Mouse (Mus musculus): ENCODE data around the gene Tcte2.

Tcte2 gene

DNA sequence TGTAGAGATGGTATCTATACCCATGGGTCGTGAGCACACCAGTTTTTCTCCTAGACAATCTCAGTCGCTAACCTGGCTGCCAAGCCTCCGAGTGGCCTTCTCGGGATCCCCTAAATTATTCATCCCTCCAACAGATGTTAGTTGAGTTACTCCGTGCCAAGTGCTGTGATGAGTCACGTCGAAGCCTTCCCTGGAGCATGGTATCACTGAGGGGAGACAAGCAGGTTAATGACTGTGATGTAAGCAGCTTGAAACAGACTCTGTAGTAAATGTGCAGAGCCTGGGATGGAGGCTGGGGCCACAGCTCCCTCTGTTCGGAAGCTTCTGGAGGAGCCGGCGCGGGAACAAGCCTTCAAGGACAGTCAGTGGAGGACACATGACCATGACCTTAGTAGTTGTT lies 44.2 kb downstream of the Tcte2 start:
- DNase-seq (ENCODE audit: low spot score), result peak; percentile 31

DNA sequence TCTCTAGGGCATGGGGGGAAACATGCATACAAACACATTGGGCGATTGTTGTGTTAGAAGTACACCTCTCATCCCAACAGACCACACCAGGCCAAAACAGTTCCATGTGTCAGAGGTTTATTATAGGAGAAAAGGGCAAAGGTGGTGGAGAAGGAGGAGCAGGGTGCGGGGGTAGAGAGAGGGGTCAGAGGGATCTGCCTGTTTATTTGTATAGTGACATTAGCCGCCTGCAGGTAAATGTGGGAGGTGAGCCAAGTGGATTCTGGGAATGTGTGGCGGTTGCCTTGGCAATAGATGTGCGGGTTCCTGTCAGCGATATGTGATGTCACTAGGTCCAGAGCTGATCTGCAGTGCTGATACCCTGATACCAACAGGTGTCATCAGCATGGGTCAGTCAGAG lies 45.3 kb downstream of the Tcte2 start:
- no peak for DNase-seq (ENCODE audit: low spot score)

DNA sequence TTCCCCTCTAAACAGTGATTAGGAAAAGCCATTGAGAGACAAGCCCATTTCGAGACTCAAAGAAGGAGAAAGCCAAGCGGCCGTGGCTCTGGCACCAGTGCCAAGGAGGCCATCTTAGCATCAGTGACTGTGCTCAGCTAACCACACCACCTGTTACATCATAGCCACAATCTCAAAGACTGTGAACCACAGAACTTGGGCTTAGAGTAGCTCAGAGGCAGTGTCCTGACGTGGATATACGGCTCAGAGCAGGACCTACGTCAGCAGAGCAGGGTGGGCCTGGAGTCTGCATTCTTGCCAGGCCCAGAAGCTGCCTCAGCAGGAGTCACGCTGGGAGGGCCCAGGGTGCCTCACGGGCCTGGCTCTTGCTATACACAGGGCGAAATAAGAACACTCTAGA lies 46.1 kb downstream of the Tcte2 start:
- no peak for DNase-seq (ENCODE audit: low spot score)

DNA sequence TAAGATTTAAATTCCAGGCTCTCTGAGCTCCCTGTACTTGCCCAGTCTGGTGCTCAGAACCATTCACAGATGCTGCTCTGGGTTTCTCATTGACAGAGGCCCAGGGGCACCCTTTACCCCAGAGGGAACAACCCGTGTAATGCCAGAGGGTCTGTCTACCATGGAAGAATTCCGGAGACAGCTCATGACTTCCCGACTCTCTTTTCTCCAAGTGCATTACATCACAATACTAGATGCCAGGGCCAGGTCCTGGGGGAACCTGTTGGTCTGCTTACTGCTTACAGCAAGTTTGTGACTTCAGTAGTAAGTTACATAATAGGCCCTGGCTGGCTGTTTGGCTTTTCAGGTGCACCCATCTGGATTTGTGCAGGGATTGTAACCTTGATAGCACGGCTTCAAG lies 47.0 kb downstream of the Tcte2 start:
- peak; percentile 45 for DNase-seq (ENCODE audit: low spot score)

DNA sequence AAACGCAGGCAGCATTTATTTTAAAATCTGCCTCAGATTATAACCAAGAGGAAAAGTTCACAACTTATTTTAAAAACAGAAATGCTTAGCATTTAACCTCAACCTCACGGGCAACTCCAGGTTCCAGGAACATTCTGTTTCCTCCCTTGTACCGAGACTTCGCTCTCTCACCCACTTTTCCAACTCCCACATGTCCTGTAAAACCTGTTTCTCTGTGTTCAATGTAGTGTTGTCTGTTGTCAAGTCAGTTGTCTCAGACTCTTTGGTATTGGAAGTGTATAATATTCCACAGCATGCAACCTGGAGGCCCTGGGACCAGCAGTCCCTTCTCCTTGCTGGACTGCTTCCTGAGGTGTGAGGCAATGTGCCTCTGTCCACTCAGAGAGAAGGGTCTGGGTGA lies 47.5 kb downstream of the Tcte2 start:
- no peak for DNase-seq (ENCODE audit: low spot score)

DNA sequence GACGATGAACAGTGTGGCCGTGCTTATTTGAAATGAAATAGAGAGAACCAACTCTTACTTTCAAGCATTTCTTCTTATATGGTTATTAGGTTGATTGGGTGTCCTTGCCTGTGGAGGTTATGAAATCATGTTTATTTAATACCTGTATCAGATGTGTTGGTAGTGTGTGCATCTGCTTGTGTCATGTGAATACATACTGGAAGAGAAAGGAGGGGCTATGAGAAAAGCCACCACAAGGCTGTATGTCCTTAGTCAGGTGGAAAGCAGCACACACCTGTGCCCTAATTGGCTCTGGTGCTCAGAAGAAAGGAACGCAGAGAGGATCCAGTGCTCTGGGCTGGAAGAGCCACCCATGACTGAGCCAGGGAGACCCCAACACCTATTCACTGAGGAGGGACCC lies 49.1 kb downstream of the Tcte2 start:
- DNase-seq (ENCODE audit: low spot score), result no peak

DNA sequence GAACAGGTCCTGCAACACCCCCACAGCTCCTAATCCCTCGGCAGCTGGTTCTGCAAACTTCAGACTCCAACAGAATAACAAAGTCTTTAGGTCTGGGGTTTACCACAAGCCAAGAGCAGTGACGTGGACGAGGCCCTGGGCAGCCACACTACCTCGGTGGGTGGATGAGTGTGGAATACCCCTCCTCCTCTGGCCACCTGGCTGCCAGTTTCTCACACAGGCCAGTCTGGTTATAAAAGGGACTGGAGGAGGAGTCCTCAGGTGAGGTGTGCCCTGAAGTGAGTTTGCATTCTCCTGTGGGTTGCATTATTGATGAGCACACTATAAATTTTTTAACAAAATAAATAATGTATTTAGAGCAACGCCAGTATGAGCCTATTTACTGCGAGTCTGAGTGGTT lies 49.5 kb downstream of the Tcte2 start:
- DNase-seq (ENCODE audit: low spot score), result no peak

DNA sequence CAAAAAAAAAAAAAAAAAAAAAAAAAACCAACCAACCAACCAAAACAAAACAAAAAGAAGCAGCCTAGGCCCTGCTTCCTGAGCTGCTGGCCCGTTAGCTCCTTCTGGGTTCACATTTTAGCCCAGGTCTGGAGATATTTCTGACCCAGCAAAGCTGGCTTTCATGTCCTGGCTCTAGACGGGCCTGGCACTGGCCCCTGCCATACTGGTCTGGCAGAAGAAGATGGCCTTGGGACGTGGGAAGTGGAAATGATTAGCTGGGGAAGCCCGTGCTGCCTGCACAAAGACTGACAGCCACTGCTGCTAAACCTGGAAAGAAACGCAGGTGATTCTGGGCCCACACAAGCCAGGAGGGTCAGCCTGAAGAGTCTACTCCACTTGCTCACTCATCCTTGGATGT lies 50.5 kb downstream of the Tcte2 start:
- DNase-seq (ENCODE audit: low spot score), result no peak

DNA sequence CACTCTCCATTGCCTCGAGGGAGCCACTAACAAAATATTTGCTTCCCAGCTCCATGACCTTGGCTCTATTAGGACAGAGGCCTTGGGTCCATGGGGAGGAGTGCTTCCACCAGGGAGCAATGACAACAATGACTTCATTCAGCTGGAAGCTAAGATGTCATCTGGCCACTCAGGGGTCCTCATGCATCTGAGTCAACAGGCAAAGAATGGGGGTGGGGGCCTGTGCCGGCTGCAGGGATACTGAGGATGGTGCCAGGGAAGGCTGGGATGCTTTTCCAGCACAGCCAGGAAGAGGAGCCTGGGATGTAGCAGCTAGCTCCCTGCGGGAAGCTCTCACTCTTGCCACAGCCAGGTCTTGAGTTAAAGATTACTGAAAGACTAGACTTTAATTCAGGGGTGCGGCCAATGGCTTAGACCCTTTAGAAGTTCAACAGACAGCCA lies 56.1 kb downstream of the Tcte2 start:
- DNase-seq (ENCODE audit: low spot score), result no peak

DNA sequence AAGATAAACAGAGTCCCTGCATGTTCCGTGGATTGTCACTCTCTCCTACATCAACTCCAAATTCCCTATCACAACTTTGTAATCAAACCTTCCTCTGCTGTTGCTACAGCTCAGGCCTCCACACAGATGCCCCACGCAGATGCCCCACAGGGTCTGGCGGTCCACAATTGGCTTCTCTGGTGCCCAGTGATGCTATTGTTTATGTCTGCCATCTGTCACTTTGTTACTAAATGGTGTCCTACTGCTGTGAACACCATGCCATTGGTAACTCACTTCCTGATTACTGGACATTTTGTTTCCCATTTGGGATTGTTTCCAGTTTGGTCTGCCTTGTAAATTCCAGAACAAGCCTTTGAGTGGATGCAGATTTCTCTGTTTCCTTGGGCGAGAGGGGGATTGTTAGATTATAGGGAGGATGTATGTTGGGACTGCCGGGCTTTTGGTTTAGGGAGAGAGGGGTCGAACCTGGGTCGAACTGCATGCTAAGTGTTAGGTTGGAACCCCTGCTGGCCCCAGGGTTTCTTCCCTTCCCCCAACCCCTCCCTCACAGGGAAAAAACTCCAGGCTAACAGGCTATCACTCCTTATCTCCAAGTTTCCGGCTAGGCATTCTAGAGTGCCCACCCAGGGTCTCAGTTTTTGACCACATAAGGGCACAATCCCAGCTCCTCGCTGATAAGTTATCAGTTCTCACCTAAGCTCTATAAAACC lies 57.9 kb downstream of the Tcte2 start:
- DNase-seq (ENCODE audit: low spot score), result no peak

DNA sequence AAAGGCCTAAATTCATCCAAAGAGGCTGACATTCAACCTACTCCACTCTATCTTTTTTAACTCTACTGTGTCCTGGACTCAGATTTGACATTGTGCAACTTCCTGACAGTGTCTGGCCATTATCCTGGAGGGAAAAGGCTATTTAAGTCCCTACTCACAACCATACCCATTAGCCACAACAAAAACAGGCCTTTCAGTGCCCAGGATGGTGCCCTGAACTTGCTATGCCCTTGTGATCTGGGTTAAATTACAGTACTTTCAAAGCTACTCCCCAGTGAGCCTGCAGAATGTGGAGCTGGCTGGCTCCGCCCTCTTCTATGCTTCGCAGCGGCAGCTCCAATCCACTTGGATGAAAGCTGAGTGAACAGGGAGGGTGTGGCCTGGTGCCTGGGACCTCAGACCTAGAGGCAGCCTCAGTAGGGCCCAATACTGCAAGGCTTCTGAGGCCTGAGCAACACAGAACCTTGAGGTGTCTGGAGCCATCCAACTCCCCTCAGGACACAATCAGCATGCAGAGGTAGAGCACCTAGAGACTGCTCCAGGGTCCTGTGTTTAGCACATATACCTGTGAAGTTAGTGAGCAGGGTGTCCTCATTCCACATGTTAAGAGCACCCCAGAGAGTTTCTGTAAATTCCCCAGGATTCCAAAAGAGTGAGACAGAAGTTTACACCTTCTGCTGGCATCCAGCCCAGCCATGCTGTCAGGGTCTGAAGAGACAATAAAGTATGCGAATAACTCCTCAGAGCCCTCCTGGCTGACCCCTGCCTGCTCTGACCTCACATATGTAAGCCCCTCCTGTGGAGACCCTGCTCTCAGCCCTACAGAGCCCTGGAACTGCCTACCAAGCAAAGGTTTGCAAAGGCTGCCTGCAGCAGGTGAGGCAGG lies 61.3 kb downstream of the Tcte2 start:
- DNase-seq (ENCODE audit: low spot score), result peak; percentile 66

DNA sequence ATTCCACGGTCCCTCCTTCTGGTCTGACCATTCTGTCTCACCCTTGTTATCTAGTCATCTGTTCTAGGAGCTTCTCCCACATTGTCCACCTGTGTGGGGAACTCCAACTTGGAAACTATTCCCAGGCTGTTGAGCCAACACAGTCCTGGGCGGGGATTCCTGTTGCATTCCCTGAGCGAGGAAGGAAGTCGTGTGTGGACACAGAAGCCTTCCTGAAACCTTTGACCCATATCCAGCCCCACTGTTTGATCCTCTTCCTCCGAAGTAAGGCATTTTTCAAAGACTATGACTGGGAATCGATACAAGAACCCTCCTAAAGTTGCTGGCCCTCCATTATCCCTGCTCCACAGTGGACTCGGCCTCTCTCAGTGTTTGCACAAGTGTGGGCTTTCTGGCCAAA lies 61.9 kb downstream of the Tcte2 start:
- no peak for DNase-seq (ENCODE audit: low spot score)

DNA sequence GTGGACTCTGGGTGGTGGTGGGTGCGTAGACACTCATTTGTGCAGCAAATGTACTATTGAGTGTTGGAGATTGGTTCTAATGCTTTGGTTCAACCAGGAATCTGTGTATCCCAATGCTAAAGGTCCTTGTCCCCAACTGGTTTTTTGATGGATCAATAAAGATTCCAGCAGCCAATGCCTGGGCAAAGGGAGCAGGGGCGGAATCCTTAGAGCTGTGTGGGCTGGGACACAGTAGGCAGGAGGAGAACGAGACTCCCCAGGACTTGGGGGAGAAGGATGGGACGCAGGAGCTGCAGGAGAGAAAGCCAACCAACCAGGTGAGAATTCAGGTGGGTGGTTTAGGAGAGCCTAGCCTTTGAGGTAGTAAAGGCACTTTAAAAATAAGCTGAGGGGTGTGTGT lies 63.4 kb downstream of the Tcte2 start:
- DNase-seq (ENCODE audit: low spot score), result no peak

DNA sequence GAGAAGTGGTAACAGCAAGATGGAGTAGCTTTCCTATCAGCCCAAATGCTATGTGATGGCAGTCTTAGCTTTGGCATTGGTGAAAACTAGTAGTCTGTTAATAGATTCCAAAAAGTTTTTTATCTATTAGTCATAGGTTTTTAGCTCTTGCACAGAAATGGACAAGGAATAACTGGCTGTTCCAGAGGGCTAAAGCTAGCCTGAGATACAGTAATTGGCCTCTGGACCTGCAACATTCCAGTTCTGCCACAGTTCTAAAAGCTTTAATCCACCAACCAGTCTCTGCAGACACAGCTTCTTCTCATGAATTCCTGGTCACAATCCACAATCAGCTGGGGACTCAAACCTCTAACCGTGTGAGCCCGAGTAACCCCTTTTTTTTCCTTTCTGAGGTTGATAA lies 64.0 kb downstream of the Tcte2 start:
- DNase-seq (ENCODE audit: low spot score), result no peak

DNA sequence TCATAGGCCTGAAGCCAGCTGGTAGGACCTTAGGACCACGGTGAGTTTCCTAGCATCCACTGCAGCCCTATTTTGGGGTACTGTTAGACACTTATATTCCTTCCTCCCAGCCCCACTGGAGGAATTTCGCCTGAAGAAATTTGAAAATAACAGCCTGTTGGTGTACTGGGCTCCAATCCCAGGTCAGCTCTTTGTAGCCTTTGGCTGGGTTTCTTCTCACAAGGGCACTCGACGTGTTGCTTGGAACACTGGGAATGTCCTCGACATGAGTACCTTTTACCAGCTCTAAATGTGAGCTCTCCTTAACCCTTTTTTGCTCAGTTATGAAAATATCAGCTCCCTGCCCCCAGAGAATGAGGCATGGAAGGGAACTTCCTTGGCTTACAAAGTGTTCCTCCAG lies 65.7 kb downstream of the Tcte2 start:
- DNase-seq (ENCODE audit: low spot score), result no peak

DNA sequence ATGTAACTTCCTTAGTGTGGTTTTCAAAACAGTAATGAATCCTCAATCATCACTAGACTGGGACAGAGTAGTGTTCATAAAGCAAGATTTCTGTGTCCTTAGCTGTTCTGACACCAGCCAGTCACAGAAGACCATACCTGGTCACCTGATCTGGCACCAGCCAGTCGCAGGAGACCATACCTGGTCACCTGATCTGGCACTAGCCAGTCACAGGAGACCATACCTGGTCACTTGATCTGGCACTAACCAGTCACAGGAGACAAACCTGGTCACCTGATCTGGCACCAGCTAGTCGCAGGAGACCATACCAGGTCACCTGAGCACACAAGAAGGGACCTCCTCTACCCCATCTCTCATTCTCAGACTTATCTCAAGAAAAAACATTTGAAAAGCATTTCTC lies 66.4 kb downstream of the Tcte2 start:
- DNase-seq (ENCODE audit: low spot score), result no peak

DNA sequence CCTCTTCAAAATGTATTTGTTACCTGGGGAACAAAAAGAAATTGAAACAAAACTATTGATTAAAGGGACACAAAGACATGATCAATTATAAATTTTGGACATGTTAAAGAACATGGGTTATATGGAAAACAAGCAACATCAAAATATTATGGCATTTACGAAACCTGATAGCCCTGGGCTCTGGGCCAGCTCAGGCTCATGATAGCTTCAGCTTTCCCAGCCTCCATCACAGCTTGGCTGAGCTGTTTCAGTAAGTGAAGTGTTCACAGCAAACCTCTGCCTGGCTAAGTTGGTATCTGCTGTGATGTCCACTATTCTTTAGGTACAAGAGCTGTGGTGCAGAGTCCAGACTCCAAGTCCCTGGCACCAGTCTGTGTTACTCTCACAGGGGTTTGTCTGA lies 67.4 kb downstream of the Tcte2 start:
- DNase-seq (ENCODE audit: low spot score), result no peak

DNA sequence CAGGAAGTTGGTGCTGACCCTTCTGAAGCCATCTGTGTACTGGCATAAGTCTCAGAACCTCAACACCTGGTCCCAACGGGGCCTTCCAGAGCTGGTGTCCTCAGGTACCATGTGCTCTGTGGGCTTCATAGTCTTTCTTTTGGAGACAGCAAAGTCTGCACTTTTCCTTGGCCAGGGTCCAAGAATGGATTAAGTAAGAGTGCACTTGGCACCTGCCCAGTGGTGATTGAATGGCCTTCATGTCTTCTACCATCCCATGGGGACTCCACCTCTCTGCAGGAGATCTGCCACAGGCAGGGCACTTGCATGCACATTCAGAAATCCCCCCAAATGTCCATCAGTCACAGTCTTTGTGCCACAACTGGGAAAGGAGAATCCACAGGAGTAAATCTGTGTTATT lies 74.0 kb downstream of the Tcte2 start:
- no peak for DNase-seq (ENCODE audit: low spot score)

DNA sequence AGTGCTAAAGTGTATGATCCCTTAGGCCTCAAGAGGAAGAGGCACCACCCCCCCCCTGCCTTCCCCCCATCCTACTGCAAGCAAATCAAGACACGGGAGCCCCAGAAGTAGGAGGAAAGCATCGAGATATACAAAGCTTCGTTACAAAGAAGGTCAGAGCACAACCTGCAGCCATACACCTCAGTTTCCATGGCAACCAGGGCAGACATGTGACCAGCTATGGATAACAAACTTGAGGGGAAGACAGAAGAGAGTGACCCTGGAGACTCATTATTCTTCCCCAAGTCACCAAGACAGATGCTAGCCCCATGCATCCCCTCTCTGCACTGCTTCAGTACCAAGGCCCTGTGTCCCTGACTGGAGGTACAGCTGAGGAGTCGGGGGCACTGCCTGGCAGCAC lies 74.5 kb downstream of the Tcte2 start:
- DNase-seq (ENCODE audit: low spot score), result no peak

DNA sequence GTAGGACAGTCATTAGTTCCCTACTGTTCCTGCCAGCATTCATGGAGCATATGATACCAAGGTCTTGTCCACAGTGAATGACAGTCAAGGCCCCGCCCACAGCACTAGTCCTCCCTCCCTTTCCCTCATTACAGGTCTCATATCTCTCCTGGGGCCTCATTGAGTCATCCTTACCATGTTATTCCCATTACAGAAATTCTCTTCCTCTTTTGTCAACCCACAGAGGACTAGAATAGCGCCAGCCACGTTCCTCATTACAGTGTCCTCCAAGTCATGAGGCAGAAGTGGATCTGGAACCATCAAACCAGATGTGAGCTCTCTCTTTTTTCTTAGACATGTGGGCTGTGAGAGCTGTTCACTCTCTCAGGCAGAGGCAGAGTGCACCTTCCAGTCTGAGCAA lies 76.0 kb downstream of the Tcte2 start:
- DNase-seq (ENCODE audit: low spot score), result no peak

DNA sequence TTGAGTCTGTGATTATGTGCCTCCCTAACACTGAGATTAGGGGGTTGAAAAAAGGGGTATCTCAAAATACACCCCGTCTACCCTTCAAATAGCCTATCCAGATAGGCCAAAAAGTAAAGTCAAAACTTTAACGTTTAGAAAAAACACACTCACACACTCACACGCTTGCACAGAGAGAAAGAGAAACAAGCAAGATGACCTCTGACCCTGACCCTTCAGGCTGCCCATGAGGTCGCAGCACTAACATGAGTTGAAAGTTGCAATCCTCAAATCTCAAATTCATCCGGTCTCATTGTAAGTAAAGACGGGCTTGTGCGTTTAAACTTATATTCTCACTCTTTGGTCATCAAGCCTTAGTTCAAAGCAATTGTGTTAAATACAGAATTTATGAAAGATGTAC lies 77.4 kb downstream of the Tcte2 start:
- no peak for DNase-seq (ENCODE audit: low spot score)

DNA sequence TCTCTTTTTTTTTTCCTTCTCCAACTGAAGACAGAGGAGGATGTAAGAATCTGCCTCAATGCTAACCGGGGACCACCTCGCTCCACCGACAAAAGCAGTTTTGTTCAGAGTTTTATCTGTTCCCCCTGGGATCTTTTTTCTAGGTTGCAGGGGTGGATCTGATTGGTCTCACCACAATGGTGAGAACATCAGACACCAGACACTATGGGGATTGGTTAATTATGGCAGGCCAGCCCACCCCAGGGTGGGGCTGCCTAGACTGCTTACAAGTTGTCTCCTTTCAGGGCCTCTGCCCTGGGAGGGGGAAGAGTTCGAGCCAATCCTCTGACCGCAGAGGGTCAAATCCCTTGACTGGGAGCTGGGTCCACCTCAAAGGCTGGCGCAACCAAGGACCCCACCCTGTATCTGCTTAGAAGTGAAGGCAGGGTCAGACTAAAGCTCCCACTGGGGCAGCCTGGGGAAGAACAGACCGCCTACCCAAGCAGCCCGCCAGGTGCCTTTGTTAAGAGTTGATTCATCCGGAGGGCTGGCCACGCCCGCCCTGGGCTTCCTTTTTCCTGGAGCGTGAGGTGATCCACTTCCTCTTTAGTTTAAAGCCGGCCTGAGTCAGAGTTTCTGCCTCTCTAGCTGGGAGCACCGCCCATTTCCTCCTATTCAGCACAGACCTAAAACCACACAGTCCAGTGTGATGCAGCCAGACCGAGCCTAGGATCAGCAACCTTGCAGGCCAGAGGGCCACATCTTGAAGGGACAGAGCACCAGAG lies 78.0 kb downstream of the Tcte2 start:
- DNase-seq (ENCODE audit: low spot score), result peak; percentile 85

DNA sequence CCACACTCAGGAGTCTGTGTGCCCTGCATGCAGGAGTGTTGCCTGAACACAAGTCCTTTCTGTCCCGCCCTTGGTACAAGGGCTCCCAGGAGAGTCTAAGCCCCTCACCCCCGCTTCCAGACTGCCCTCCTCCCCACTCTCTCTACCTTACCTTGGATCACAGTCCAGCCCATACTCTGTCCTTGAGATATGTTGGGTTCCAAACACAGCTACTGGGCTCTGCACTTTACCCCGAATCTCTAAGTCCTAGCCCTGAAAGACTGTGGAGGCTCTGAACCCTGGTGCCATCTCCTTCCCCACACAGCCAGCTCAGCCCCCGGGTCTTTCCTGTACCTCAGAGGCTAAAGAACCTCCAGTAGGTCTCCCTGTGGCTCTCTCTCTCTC lies 78.6 kb downstream of the Tcte2 start:
- DNase-seq (ENCODE audit: low spot score), result no peak
